Mouse (Mus musculus): ENCODE measurements at regions not wholly inside any gene's neighbourhood (a gene's known extent, or its start where the extent isn't known, plus 50 kb on each side); places are given as distances from the start of the nearest gene placed in this dataset.

- intact Hi-C loops (cut with DNase I): no loop called here
- DNase-seq: no peak
Measured at GRCm38 (mm10) chr1:82135761-82136331, 97.1 kb upstream of the Gm9747 start.

GRCm38 (mm10) chr1:82145256-82145655 lies 87.7 kb upstream of the Gm9747 start:
- DNase-seq: no peak

GRCm38 (mm10) chr1:82150219-82151128 lies 82.4 kb upstream of the Gm9747 start:
- peak; percentile 16 to 17 for DNase-seq
- intact Hi-C loops (cut with DNase I): no loop called here

More at GRCm38 (mm10) chr1:82145256-82145655, 87.7 kb upstream of the Gm9747 start:
- intact Hi-C loops (cut with DNase I): no loop called here

GRCm38 (mm10) chr1:82155961-82156360 lies 77.0 kb upstream of the Gm9747 start:
- DNase-seq: no peak
- intact Hi-C loops (cut with DNase I): no loop called here

GRCm38 (mm10) chr1:82157013-82157412 lies 75.9 kb upstream of the Gm9747 start:
- DNase-seq: no peak
- intact Hi-C loops (cut with DNase I): no loop called here

- DNase-seq: no peak
- intact Hi-C loops (cut with DNase I): no loop called here
Measured at GRCm38 (mm10) chr1:82158466-82158865, 74.4 kb upstream of the Gm9747 start.

- intact Hi-C loops (cut with DNase I): no loop called here
- no peak for DNase-seq
Measured at GRCm38 (mm10) chr1:82159201-82159600, 73.7 kb upstream of the Gm9747 start.

GRCm38 (mm10) chr1:82162926-82163325 lies 70.0 kb upstream of the Gm9747 start:
- DNase-seq: no peak
- intact Hi-C loops (cut with DNase I): no loop called here

GRCm38 (mm10) chr1:82168158-82168557 lies 64.8 kb upstream of the Gm9747 start:
- DNase-seq: no peak
- intact Hi-C loops (cut with DNase I): no loop called here

- intact Hi-C loops (cut with DNase I): no loop called here
- no peak for DNase-seq
Measured at GRCm38 (mm10) chr1:82168949-82169348, 64.0 kb upstream of the Gm9747 start.

GRCm38 (mm10) chr1:82180427-82180826 lies 52.5 kb upstream of the Gm9747 start:
- no peak for DNase-seq
- intact Hi-C loops (cut with DNase I): no loop called here

Small RNA genes in the stretch of these regions (microRNA-seq; reads per million reads assigned to microRNA genes)
- 0 reads per million in 2 experiments for gene Mir6344 (ENCODE audit: borderline number of aligned reads in 2 of 2)
